Mouse (Mus musculus) retina, postnatal 7 days (tissue): ENCODE measurements around the gene Cnot3.
"Not testable (repeated sequence)": the region's sequence is repeated elsewhere in the genome, so short reads cannot be mapped to it uniquely, and the experiment has no call there.

Experiments used
- DNase-seq: peaks from one replicate; pipeline ENCODE4 v3.0.0-alpha.2; 2012; ENCODE audit warnings: low read depth, low spot score

Gene Cnot3

GRCm38 (mm10) chr7:3646641-3647040, 1.6 kb downstream of the Cnot3 start:
- no peak for DNase-seq

GRCm38 (mm10) chr7:3656966-3657365, 11.9 kb downstream of the Cnot3 start:
- no peak for DNase-seq

GRCm38 (mm10) chr7:3658578-3658977, 13.5 kb downstream of the Cnot3 start:
- DNase-seq: no peak

DNA sequence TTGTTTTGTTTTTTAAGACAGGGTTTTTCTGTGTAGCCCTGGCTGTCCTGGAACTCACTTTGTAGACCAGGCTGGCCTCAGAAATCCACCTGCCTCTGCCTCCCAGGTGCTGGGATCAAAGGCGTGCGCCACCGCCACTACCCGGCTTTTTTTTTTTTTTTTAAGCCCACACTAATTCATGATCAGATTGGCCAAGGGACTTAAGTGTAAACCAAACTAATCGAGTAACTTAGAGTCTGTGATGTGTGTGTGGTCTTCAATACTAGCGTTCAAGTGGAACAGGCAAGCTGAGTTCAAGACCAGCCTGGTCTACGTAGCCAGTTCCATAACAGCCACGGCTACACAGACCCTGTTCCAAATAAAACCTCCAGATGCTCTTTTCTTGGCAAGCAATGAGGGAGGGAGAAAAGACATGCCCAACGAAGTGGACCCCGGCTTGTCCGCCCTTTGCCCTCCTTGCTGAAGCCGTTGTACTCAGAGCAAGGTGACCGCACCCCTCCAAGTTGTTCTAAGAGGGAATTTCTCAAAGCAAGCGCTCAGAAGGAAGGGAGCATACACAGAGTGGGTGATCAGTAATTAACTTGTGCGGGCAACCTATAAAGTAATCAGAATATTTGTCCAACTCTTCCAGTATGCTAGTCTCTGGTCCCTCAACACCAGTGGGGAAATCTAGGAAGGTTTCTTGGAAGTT, 19.6 kb downstream of the Cnot3 start:
- DNase-seq: no peak

GRCm38 (mm10) chr7:3665215-3666114, 20.4 kb downstream of the Cnot3 start, which contains the start of gene Leng1:
TSS of gene Leng1 (minus strand) at chr7:3665840.
- peak; percentile 90 for DNase-seq

- DNase-seq: no peak
Measured at GRCm38 (mm10) chr7:3666921-3667391, 21.9 kb downstream of the Cnot3 start.

DNA sequence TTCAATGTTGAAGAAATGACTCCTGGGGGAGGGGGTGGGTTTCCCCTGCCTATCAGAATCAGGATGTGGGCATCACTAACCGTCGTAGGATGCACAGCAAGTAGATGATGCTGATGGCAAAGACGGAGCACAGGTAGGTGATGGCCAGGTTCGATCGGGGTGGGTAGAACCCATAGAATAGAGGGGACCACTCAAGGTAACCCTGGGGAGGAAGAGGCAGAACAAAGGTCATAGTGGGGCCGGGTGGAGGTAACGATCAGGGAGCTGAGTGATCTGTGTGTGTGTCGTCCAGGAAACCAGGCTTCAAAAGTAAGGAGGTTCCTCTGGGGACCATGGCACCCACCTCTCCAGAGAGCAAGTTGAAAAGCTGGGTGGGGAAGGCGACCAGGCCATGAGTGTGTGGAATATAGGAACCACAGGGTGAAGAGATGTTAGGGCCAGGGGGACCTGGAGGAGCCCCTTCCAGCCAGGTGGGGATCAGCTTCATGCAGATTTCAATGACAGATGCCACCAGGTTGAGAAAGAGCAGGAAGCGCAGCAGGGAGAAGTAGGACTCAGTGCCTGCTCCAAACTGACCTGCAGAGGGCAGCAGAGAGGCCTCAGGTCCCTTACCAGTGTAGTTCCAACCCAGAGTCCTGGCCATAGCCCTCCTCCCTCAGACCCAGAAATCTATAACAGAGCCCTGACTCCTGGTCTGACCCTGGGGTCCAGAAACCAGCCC, 29.6 kb downstream of the Cnot3 start:
- peak; percentile 80 for DNase-seq

GRCm38 (mm10) chr7:3675228-3675548, 30.1 kb downstream of the Cnot3 start:
- no peak for DNase-seq

GRCm38 (mm10) chr7:3676371-3676770, 31.3 kb downstream of the Cnot3 start:
- no peak for DNase-seq

GRCm38 (mm10) chr7:3677342-3677741, 32.3 kb downstream of the Cnot3 start, which contains the start of gene Tmc4:
TSS of gene Tmc4 (minus strand) at chr7:3677553.
- DNase-seq: no peak

- no peak for DNase-seq
Measured at GRCm38 (mm10) chr7:3683908-3684550, 39.0 kb downstream of the Cnot3 start.

DNA sequence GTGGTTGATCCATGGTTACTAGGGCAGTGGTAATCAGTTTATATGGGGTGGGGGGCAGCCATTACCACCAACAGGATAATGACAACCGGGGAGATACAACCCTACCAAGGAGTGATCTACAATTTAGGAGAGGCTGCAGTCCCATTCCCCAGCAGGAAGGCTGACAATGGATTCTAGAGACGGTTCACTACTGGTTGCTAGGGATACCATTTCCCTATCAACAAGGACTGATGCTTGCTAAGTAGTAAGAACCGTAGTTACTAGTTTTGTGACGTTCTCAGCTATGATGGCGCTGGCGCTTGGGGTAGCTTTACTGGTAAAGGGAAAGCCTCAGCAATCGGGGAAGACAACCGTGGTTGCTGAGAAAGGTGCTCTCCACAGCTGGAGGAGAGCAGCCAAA, 39.6 kb downstream of the Cnot3 start:
- DNase-seq: no peak

GRCm38 (mm10) chr7:3685400-3686187, 40.5 kb downstream of the Cnot3 start:
- no peak for DNase-seq

- DNase-seq: no peak
Measured at GRCm38 (mm10) chr7:3691919-3692318, 46.9 kb downstream of the Cnot3 start.

DNA sequence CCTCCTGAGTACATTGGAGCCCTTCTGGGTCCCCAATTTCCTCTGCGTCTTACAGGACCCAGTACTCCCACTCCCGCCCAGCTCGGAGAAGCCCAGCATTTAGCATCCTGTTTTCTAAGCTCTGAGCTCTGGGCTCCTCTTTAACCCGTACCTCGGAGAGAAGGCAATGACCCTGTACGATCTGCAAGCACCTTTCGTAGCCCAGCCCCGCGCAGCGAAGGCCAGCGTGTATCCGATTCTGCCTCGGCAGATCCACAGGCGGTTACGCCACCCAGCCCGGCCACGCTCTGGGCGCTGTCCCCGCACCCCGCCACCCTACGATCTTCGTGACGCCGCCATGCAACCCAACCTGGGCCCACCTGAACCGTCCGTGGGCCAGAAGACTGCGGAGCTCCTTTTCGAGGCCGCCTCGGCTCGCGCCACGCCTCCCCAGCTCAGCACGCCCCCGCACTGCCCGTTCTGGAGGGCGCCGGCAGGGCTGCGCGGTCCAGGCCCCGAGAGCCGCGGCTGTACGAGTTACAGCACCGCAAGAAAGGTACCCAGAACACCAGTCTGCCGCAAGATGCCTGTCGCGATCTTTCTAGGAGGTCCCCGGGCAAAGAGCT, 47.4 kb downstream of the Cnot3 start, which contains the start of gene Tsen34:
TSS of gene Tsen34 (plus strand) at position 482 of the 605 bp plus-strand sequence.
- no peak for DNase-seq

DNA sequence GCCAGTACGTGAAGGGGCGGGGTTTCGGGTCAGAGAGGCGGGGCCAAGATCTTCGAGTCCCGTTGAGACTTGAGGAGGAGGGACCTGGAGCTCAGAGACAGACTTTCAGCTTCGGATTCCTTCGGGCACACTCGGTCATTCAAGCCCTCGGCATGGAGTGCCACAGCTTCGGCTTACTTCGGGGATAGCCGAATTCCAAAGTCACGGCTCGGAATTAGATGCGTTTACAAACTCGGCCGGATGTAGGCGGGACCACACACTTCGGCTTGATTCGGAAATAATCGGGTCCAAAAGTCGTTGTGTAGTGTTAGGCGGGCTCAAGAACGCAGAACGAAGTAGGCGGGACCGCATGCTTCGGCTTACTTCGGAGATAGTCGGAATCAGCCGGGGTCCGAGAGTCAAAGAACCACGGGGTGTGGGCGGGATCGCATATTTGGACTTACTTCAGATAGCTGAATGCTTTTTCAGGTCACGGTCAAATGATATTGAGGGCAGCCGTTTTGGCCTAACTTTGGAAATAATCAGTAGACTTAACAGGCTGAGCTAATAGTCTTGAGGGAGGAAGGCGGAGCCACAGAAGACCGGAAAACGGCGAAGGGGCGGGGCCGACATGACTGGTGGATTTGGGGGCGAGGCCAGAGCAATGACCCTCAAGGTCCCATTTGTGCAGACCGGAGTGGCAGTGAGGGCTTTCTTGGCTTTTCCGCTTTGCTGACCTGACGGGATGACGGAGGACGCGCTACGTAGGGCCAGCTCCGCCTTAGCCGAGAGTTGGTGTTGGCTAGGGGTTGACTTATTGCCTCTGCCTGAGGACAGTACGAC, 48.1 kb downstream of the Cnot3 start, which contains the start of gene Mboat7:
TSS of gene Mboat7 (minus strand) at position 537 of the 822 bp plus-strand sequence.
- peak; percentile 94 for DNase-seq

DNA sequence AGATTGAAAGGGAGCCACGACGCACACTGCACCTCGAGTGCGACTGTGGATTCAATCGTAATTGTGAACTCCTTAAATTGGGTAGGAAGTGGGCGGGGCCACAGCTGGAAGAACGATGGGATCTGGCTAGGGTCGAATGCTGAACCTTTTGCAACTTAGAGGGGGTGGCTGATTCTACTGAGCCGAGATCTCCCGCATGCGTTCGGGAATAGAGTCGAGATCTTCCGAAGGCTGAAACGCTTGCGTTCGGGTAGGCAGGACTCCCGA, 48.7 kb downstream of the Cnot3 start:
- DNase-seq: no peak

DNA sequence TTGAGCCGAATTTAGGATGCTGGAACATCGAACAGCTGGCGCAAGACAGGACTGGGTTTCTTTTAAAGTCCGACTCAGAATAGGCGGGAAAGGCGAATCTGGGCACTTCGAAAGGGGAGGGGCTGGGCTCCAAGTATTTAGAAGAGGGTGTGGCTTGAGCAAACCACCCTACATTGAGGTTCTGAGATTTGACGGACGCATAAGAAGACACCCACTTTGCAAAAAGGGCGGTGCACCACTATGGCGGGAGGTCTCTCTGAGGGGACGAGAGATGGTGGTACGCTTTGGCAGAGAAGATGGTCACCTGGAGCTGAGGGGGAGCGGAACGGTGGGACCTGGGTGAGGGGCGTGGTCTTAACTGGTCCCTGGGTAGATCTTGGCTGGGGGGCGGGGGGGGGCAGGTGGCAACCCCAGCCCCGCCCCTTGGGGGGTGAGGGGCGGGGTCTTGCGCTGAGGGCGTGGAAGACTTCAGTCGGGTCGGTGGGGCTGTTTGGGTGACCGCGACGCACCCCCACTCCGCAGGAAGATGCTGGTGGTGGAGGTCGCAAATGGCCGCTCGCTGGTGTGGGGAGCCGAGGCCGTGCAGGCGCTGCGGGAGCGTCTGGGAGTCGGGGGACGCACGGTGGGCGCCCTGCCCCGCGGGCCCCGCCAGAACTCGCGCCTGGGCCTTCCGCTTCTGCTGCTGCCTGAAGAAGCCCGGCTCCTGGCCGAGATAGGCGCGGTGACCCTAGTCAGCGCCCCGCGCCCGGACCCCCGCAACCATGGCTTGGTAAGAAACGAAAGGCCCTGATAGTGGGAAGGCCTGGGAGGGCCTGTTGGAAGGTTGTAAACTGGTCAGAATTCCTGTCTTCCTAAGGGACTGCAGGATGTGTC, 49.2 kb downstream of the Cnot3 start:
- DNase-seq: peak; percentile 19

- DNase-seq: not testable (repeated sequence)
Measured at GRCm38 (mm10) chr7:3694949-3695305, 49.9 kb downstream of the Cnot3 start.
